In genomic region chr2:27539336-27539735, GRCm38 (mm10) we compare ENCODE assay signal across 7 mouse cellular contexts. TPM values are rescaled to one million over a fixed set of nuclear protein-coding genes. Genes with fewer than 3 reads are reported as not detected.
DNase-seq lines count a peak whose midpoint lies in the region; ATAC-seq and TF ChIP-seq lines count a peak whose summit lies in the region.

No protein-coding gene starts in this region.

- H3K4me2 ChIP-seq in lung, embryonic 16.5 days (ENCODE audit: low read depth, low read length) = peak overlapping the region; percentile 48
- peak overlapping the region; percentile 57 for H3K4me2 ChIP-seq in embryonic facial prominence, embryonic 12.5 days (replicated peaks)
- H3K4me2 ChIP-seq in hindbrain, postnatal 0 days (ENCODE audit: low read depth, low read length) = peak overlapping the region; percentile 58
- peak overlapping the region; percentile 70 for H3K4me2 ChIP-seq in neural tube, embryonic 12.5 days (replicated peaks)

- H3K27ac ChIP-seq in lung, embryonic 16.5 days (ENCODE audit: low read length) = peak overlapping the region; percentile 41
- peak overlapping the region; percentile 81 for H3K27ac ChIP-seq in embryonic facial prominence, embryonic 12.5 days
- H3K27ac ChIP-seq in hindbrain, postnatal 0 days = peak overlapping the region; percentile 91
- no peak overlapping the region for H3K27ac ChIP-seq in neural tube, embryonic 12.5 days

- no peak for ATAC-seq in lung, embryonic 16.5 days (ENCODE audit: low read depth)
- no peak for ATAC-seq in embryonic facial prominence, embryonic 12.5 days (ENCODE audit: insufficient number of reproducible peaks, insufficient read depth, low FRiP score, low TSS enrichment)
- no peak for ATAC-seq in hindbrain, postnatal 0 days
- no peak for ATAC-seq in neural tube, embryonic 12.5 days (ENCODE audit: low FRiP score, low read depth)

- H3K36me3 ChIP-seq in lung, embryonic 16.5 days (ENCODE audit: control insufficient read depth, insufficient read depth, low read length) = peaks cover 18% of the 10 kb centered on the region
- peaks cover 19% of the 10 kb centered on the region for H3K36me3 ChIP-seq in embryonic facial prominence, embryonic 12.5 days
- H3K36me3 ChIP-seq in hindbrain, postnatal 0 days (ENCODE audit: insufficient read depth, low read length) = peaks cover 18% of the 10 kb centered on the region
- H3K36me3 ChIP-seq in neural tube, embryonic 12.5 days = peaks cover 25% of the 10 kb centered on the region

- no peak overlapping the region for H3K9ac ChIP-seq in lung, embryonic 16.5 days (ENCODE audit: low read length)
- no peak overlapping the region for H3K9ac ChIP-seq in embryonic facial prominence, embryonic 12.5 days
- no peak overlapping the region; the same call in 1 of the 2 replicates for H3K9ac ChIP-seq in hindbrain, postnatal 0 days (replicated peaks; ENCODE audit: low read length)
- H3K9ac ChIP-seq in neural tube, embryonic 12.5 days = no peak overlapping the region

- no peak overlapping the region for H3K4me3 ChIP-seq in lung, embryonic 16.5 days (ENCODE audit: low read length)
- H3K4me3 ChIP-seq in embryonic facial prominence, embryonic 12.5 days = 0 out of 2 replicates have a peak overlapping the region, but pooled peaks have one; percentile 43
- H3K4me3 ChIP-seq in hindbrain, postnatal 0 days (ENCODE audit: low read length) = peak overlapping the region; percentile 41; the same call in 1 of the 2 replicates
- H3K4me3 ChIP-seq in neural tube, embryonic 12.5 days = no peak overlapping the region

- no peaks in the 10 kb centered on the region for H3K27me3 ChIP-seq in lung, embryonic 16.5 days (ENCODE audit: control insufficient read depth, insufficient read depth, low read depth, low read length)
- H3K27me3 ChIP-seq in embryonic facial prominence, embryonic 12.5 days = no peaks in the 10 kb centered on the region
- no peaks in the 10 kb centered on the region for H3K27me3 ChIP-seq in hindbrain, postnatal 0 days (ENCODE audit: insufficient read depth, low read length)
- no peaks in the 10 kb centered on the region for H3K27me3 ChIP-seq in neural tube, embryonic 12.5 days (replicated peaks)

- no peak for TF ChIP-seq CTCF in hindbrain, postnatal 0 days (IDR thresholded peaks at IDR 0.05; ENCODE audit: low read depth)

- no peaks in the 10 kb centered on the region for H3K9me3 ChIP-seq in lung, embryonic 16.5 days (ENCODE audit: control insufficient read depth, low read length)
- H3K9me3 ChIP-seq in embryonic facial prominence, embryonic 12.5 days = no peaks in the 10 kb centered on the region
- no peaks in the 10 kb centered on the region for H3K9me3 ChIP-seq in hindbrain, postnatal 0 days (ENCODE audit: low read length)
- H3K9me3 ChIP-seq in neural tube, embryonic 12.5 days = no peaks in the 10 kb centered on the region

- WGBS in lung, embryonic 16.5 days = 9% methylated on average over 5 of the region's 5 CpGs
- 17% methylated on average over 5 of the region's 5 CpGs for WGBS in embryonic facial prominence, embryonic 12.5 days
- WGBS in hindbrain, postnatal 0 days = 14% methylated on average over 5 of the region's 5 CpGs
- 27% methylated on average over 5 of the region's 5 CpGs for WGBS in neural tube, embryonic 12.5 days

- no peak for DNase-seq in lung, adult 18-20 months
- DNase-seq in hindbrain, postnatal 0 days (ENCODE audit: low spot score) = peak; percentile 46
- DNase-seq in spleen, postnatal 14 days (ENCODE audit: low spot score in 2 of 2) = no peak
- no peak for DNase-seq in urinary bladder, adult 2 months (ENCODE audit: low spot score)

- H3K4me1 ChIP-seq in lung, embryonic 16.5 days (replicated peaks; ENCODE audit: control insufficient read depth, insufficient read depth, low read length) = peaks cover 10% of the 10 kb centered on the region
- peaks cover 8% of the 10 kb centered on the region for H3K4me1 ChIP-seq in embryonic facial prominence, embryonic 12.5 days
- H3K4me1 ChIP-seq in hindbrain, postnatal 0 days (ENCODE audit: insufficient read depth, low read length) = peaks cover 7% of the 10 kb centered on the region
- H3K4me1 ChIP-seq in neural tube, embryonic 12.5 days = peaks cover 8% of the 10 kb centered on the region

RNA-seq across cellular contexts. Expression of gene Wdr5, which starts 24.4 kb away (rescaled TPM):
- polyA plus RNA-seq in lung, embryonic 16.5 days (2015; fragmentation: Nextera tagmentation; extraction: Ambion mirVana) = 49.8 and 53.0 TPM in 2 replicates
- polyA plus RNA-seq in embryonic facial prominence, embryonic 12.5 days (2016; fragmentation: Nextera tagmentation; extraction: Ambion mirVana) = 66.7 and 66.8 TPM in 2 replicates
- 46.1 and 51.9 TPM in 2 replicates for total RNA-seq in hindbrain, postnatal 0 days (2014; rRNA removed)
- 34.5 and 35.1 TPM in 2 replicates for polyA plus RNA-seq in hindbrain, postnatal 0 days (2015; fragmentation: Nextera tagmentation; extraction: Ambion mirVana)
- polyA plus RNA-seq in neural tube, embryonic 12.5 days (2016; fragmentation: Nextera tagmentation; extraction: Ambion mirVana) = 51.3 and 51.8 TPM in 2 replicates
- 29.1 and 34.4 TPM in 2 replicates for polyA plus RNA-seq in urinary bladder, adult 2 months (2012; rRNA removed)

RNA-seq across cellular contexts. Expression of gene Brd3, which starts 31.9 kb away (rescaled TPM):
- polyA plus RNA-seq in lung, embryonic 16.5 days (2015; fragmentation: Nextera tagmentation; extraction: Ambion mirVana) = 84.9 and 99.0 TPM in 2 replicates
- polyA plus RNA-seq in embryonic facial prominence, embryonic 12.5 days (2016; fragmentation: Nextera tagmentation; extraction: Ambion mirVana) = 128 and 144 TPM in 2 replicates
- total RNA-seq in hindbrain, postnatal 0 days (2014; rRNA removed) = 33.7 TPM in 2 replicates
- polyA plus RNA-seq in hindbrain, postnatal 0 days (2015; fragmentation: Nextera tagmentation; extraction: Ambion mirVana) = 84.0 and 95.5 TPM in 2 replicates
- polyA plus RNA-seq in neural tube, embryonic 12.5 days (2016; fragmentation: Nextera tagmentation; extraction: Ambion mirVana) = 139 TPM in 2 replicates
- polyA plus RNA-seq in urinary bladder, adult 2 months (2012; rRNA removed) = 29.8 and 33.0 TPM in 2 replicates

Comparison
In these comparisons a context has a peak if more than half of its experiments do, and no peak if none do; other contexts are left out.
1. H3K4me3 ChIP-seq: peak in embryonic facial prominence, embryonic 12.5 days (single experiment) and hindbrain, postnatal 0 days (single experiment); none in lung, embryonic 16.5 days (single experiment) and neural tube, embryonic 12.5 days (single experiment).
2. Peak in every context shown above with its lines, with median percentiles within 50 percentile points of each other: H3K4me2 ChIP-seq.